Mouse (Mus musculus) heart, postnatal 0 days (tissue): ENCODE measurements around the gene Gnat3.

ENCODE experiments used
- CTCF ChIP-seq: IDR thresholded peaks from 2 replicates; pipeline ENCODE4 v1.5.1; 2016; ENCODE audit warnings: antibody characterized with exemption, control low read depth, low read depth
- EP300 ChIP-seq: IDR thresholded peaks from 2 replicates; pipeline ENCODE4 v1.6.1; 2016; ENCODE audit warnings: antibody characterized with exemption, low read depth

DNA sequence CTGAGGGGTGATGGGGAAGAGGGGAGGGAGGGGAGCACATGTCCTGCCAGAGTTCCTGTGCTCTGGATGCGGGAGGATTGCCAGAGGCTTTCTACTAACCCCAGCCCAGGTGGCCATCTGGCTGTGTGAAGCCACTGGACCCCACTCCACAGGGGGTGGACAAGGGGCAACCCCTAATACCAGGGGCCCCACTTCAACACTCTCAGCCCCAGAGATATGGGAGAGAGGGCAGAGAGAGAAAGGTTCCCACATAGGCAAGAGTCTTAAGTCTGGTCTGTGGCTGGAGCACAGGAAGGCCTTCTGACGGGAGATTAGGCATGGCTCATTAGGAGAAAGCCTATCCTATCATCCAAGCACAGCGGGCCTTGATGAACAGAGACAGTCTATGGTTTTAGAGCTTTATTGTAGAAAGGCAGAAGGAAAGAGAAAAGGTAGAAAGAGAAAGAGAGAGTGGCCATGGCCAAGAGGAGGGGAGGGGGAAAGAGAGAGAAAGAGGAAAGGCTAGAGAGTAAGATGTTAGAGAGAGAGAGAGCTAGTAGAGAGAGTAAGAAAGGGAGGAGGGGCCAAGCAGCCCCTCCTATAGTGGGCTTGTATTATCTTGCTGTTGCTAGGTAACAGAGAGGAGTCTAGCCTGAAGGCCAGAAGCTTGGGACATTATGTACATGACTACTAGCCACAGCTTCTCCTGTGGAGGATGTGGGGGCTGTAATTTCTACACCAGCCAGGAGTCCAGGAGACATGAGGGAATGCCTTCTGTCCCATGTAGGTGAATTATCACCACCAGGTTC lies 42.7 kb downstream of the Gnat3 start:
- TF ChIP-seq CTCF (no peak), EP300 (no peak)
